In the genomic region with DNA sequence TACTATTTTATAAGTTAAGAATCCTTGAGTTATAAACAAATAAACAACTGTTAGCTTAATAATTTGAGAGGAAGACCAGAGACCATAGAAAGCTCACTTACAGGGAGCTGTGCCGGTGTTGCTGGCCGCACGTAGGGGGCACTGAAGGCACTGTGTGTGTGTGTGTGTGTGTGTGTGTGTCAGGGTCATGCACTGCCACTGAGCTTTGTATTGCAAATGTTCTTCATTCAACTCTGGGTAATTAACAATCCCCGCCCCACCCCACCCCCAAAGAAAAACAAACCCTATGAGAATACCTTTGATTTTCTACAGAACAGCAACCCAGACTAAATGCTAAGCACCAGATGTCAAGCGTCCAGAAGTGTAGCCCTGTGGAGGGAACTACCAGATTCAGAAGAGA, we compare ENCODE assay signal across 24 mouse cellular contexts.
"Had no signal": no experiment of that assay in that cellular context is flagged by ENCODE, and none has a peak within 500 bp of the region (broad histone marks: within the 10 kb centered on the region; RNA-seq: fewer than 3 reads in every experiment).

No protein-coding gene starts in this region.

- H3K9me3 ChIP-seq: limb, embryonic 10.5 days; limb, embryonic 13.5 days; liver, embryonic 12.5 days; liver, embryonic 15.5 days; lung, embryonic 15.5 days; megakaryocyte, embryonic 14.5 days; midbrain, embryonic 10.5 days; midbrain, embryonic 13.5 days had no signal

- H3K27me3 ChIP-seq: limb, embryonic 13.5 days; liver, embryonic 12.5 days; liver, embryonic 15.5 days; lung, embryonic 15.5 days; megakaryocyte, embryonic 14.5 days; midbrain, embryonic 13.5 days had no signal

- H3K27ac ChIP-seq: kidney, postnatal 0 days; layer of hippocampus, adult 2 months; limb, embryonic 10.5 days; limb, embryonic 13.5 days; liver, embryonic 12.5 days; liver, embryonic 15.5 days; lung, embryonic 15.5 days; midbrain, embryonic 10.5 days; midbrain, embryonic 13.5 days; stomach, postnatal 0 days had no signal

- H3K4me1 ChIP-seq: limb, embryonic 10.5 days; limb, embryonic 13.5 days; lung, embryonic 15.5 days; midbrain, embryonic 10.5 days; midbrain, embryonic 13.5 days had no signal

- DNase-seq: kidney, postnatal 25 days; layer of hippocampus, adult 9-11 months; liver; lung, adult 18-20 months; lung, postnatal 10 days; lung, postnatal 36 days; right cerebral cortex, postnatal 25 days; spleen, adult 18-20 months; thymus, adult 2 months; thymus, postnatal 14 days; thymus, postnatal 4 days had no signal

- ATAC-seq: liver, embryonic 12.5 days; midbrain, embryonic 13.5 days; midbrain, embryonic 16.5 days had no signal

- H3K9ac ChIP-seq: limb, embryonic 13.5 days; liver, embryonic 12.5 days; liver, embryonic 15.5 days; lung, embryonic 15.5 days; midbrain, embryonic 13.5 days had no signal

- H3K4me2 ChIP-seq: limb, embryonic 13.5 days; liver, embryonic 12.5 days; liver, embryonic 15.5 days; lung, embryonic 15.5 days; midbrain, embryonic 13.5 days had no signal

- H3K4me3 ChIP-seq: layer of hippocampus, adult 2 months; limb, embryonic 10.5 days; limb, embryonic 13.5 days; liver, embryonic 12.5 days; liver, embryonic 15.5 days; lung, embryonic 15.5 days; megakaryocyte, embryonic 14.5 days; midbrain, embryonic 10.5 days; midbrain, embryonic 13.5 days; myocyte had no signal
